Mouse (Mus musculus) lung, embryonic 16.5 days (tissue): ENCODE data around the gene Psmg3. TPM values are rescaled to one million over a fixed set of nuclear protein-coding genes. Genes with fewer than 3 reads are reported as not detected.
A peak's percentile ranks its signal among the peaks of the same experiment; 100 is the strongest.

Source experiments
- ATAC-seq: fragments of 200-750 bp; cut with Nextera tagmentation; 2 replicates; pipeline ENCODE4 v1.8.0; 2017; ENCODE audit warnings: low read depth, mild to moderate bottlenecking, moderate library complexity
- H3K27ac ChIP-seq: fragments of 300-500 bp; sonication (generic); 2 replicates; pipeline ENCODE4 v1.5.1; 2014; ENCODE audit warnings: mild to moderate bottlenecking, control low read depth, low read length
- H3K27me3 ChIP-seq: fragments of 300-500 bp; sonication (generic); 2 replicates; pipeline ENCODE4 v1.6.1; 2014; ENCODE audit warnings: low read depth, low read length, mixed read lengths; ENCODE audit not compliant: control insufficient read depth, insufficient read depth
- H3K36me3 ChIP-seq: fragments of 300-500 bp; sonication (generic); 2 replicates; pipeline ENCODE4 v1.6.1; 2014; ENCODE audit warnings: low read length; ENCODE audit not compliant: control insufficient read depth, insufficient read depth
- H3K4me1 ChIP-seq: fragments of 300-500 bp; sonication (generic); replicated peaks from 2 replicates; pipeline ENCODE4 v1.6.1; 2014; ENCODE audit warnings: low read length, mixed read lengths; ENCODE audit not compliant: control insufficient read depth, insufficient read depth
- H3K4me2 ChIP-seq: fragments of 300-500 bp; sonication (generic); 2 replicates; pipeline ENCODE4 v1.6.1; 2014; ENCODE audit warnings: low read depth, low read length, control low read depth
- H3K4me3 ChIP-seq: fragments of 300-500 bp; sonication (generic); 2 replicates; pipeline ENCODE4 v1.5.1; 2014; ENCODE audit warnings: mild to moderate bottlenecking, low read length, control low read depth
- H3K9ac ChIP-seq: fragments of 300-500 bp; sonication (generic); 2 replicates; pipeline ENCODE4 v1.6.1; 2014; ENCODE audit warnings: low read length, control low read depth
- H3K9me3 ChIP-seq: fragments of 300-500 bp; sonication (generic); 2 replicates; pipeline ENCODE4 v1.6.1; 2016; ENCODE audit warnings: low read length; ENCODE audit not compliant: control insufficient read depth
- WGBS: fragments of 180-500 bp; shearing (Covaris S2); extraction: QIAGEN DNeasy Blood & Tissue Kit; methylation state at CpG from one replicate; pipeline ENCODE4 v1.1.7; 2014; 5-methylcytosine and 5-hydroxymethylcytosine counted together
- polyA plus RNA-seq: library from polyadenylated mRNA; unstranded; fragments of >200 nt; fragmentation: Nextera tagmentation; extraction: Ambion mirVana; gene quantifications from 2 replicates; pipeline ENCODE4 v1.2.1, GENCODE M21; 2015

Psmg3 gene
- polyA plus RNA-seq, 1 experiment from 2014 or later = 69.5 TPM

DNA sequence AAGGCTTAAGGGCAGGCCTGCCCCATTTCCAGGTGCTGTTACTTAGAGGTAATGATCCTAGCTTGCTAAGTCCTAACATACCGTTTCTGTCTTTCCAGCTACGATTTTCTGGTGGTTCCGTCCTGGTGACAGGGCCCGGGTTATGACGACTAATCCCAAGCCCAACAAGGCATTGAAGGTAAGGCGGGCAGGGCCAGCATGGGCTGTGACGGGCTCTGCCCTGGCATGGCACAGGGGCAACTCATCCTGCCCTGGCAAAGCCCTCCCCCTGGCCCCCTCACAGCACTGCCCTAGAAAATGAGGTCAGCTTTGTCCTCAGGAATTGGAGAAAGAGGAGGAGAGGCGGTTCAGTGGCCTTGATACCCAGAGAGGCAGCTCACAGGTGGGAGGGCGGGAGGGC lies 27.6 kb downstream of the Psmg3 start:
- no peak overlapping the region for H3K4me2 ChIP-seq

DNA sequence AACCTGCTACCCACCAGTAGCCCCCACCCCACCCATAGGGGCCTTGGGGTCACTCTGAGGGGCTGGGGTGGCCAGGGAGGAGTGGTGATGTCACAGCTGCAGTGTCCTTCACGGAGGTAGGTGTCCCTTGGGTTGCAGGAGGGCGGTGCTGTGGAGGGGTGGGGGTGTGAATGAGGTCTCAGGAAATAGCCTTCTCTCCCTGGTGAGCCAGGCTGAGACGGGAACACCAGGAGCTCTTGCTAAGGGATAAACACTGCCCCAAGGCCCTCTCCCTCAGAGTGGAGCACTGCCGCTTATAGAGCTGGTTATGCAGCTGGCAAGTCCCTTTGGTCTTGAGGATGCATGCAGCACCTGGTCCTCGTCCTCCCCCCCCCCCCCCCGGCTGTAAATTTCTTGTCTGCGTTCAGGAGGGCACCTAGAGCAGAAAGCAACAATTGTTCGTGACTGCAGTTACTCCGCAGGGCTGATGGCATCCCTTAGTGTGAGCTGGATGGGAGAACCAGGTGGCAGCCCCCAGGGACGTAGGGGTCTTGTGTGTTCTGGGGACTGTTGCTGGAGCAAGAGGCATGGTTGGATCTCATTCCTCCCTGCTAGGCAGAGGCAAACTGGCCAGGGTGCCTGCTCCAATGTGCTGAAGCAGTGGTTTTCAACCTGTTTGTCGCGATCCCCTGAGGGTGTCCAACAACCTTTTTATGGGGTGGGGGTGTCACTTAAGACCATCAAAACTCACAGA lies 28.4 kb downstream of the Psmg3 start:
- Histone ChIP-seq H3K36me3 (peaks cover 15% of the 10 kb centered on the region), H3K9me3 (no peaks in the 10 kb centered on the region), H3K9ac (peak overlapping the region; percentile 20; the same call in 1 of the 2 replicates), H3K4me3 (no peak overlapping the region), H3K27me3 (no peaks in the 10 kb centered on the region), H3K27ac (peak overlapping the region; percentile 56), H3K4me2 (peak overlapping the region; percentile 16; the same call in 1 of the 2 replicates), H3K4me1 (peaks cover 39% of the 10 kb centered on the region)
- ATAC-seq = peak; percentile 15
- WGBS = 29% methylated on average over 11 of the region's 12 CpGs

More for the DNA sequence above, 27.6 kb downstream of the Psmg3 start:
- no peak overlapping the region for H3K4me3 ChIP-seq
- H3K9ac ChIP-seq = no peak overlapping the region
- peaks cover 39% of the 10 kb centered on the region for H3K4me1 ChIP-seq
- H3K36me3 ChIP-seq = peaks cover 15% of the 10 kb centered on the region
- ATAC-seq = no peak
- H3K9me3 ChIP-seq = no peaks in the 10 kb centered on the region
- no peaks in the 10 kb centered on the region for H3K27me3 ChIP-seq
- no peak overlapping the region for H3K27ac ChIP-seq
- 83% methylated on average over 8 of the region's 9 CpGs for WGBS

DNA sequence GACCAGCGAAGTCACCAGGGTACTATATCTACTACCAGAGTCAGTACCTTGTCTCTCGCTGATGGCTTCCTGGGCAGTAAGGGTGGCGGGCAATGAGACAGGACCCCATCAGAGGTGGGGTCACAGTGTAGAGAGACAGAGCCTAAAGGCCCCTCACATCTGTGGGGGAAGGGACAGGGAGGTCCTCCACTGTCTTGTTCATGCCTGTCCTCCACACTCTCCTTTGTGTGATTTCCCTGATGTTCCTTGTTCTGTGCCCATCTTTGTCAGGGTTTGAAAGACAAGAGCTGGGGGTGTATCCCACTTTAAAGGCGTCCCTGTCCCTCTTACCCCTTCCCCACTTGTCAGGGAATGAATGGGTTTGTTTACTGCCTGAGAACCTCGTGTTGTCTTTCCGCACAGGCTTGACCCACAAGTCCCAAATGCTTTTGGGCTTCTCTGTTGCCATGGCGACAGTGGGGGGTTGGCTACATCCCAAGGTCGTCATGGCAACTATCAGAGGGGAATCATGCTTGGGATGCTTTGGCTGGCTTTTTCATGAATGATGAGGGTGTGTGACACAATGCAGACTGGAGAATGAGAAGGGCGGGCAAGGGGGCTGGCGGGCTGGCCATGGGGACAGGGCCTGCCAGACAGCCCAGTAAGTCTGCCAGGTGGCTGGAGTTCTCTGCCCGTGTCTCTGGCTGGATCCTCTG lies 29.1 kb downstream of the Psmg3 start:
- H3K27ac ChIP-seq = peak overlapping the region; percentile 87
- peak; percentile 79 for ATAC-seq
- peak overlapping the region; percentile 42 for H3K9ac ChIP-seq
- H3K9me3 ChIP-seq = no peaks in the 10 kb centered on the region
- H3K4me2 ChIP-seq = peak overlapping the region; percentile 52
- H3K4me3 ChIP-seq = peak overlapping the region; percentile 17; the same call in 1 of the 2 replicates
- H3K36me3 ChIP-seq = peaks cover 15% of the 10 kb centered on the region
- 17% methylated on average over 11 of the region's 11 CpGs for WGBS
- H3K27me3 ChIP-seq = no peaks in the 10 kb centered on the region
- H3K4me1 ChIP-seq = peaks cover 45% of the 10 kb centered on the region

DNA sequence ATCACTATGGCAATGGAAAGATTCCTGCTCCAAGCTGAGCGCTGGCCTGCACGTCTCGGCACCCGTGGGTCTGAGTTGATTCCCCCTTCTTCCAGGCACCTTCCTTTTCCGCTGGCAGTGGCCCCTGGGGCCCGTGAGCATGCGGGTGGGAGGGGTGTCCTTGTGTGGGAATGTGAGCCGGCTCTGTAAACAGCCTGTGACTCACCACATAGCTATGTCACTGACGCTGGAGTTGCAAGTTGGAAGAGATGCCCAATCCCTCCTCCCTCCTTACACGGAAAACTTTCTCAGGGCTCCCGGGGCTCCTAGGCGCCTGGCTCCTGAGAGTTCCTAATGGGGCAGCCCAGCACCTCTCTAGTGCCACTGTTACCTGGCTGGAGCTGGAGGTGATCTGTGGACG lies 29.8 kb downstream of the Psmg3 start:
- Histone ChIP-seq H3K27me3 (no peaks in the 10 kb centered on the region), H3K4me2 (peak overlapping the region; percentile 52), H3K27ac (peak overlapping the region; percentile 87), H3K36me3 (peaks cover 12% of the 10 kb centered on the region), H3K4me3 (peak overlapping the region; percentile 17), H3K4me1 (peaks cover 51% of the 10 kb centered on the region), H3K9me3 (no peaks in the 10 kb centered on the region), H3K9ac (peak overlapping the region; percentile 63)
- WGBS = 3% methylated on average over 13 of the region's 13 CpGs
- peak; percentile 82 for ATAC-seq

DNA sequence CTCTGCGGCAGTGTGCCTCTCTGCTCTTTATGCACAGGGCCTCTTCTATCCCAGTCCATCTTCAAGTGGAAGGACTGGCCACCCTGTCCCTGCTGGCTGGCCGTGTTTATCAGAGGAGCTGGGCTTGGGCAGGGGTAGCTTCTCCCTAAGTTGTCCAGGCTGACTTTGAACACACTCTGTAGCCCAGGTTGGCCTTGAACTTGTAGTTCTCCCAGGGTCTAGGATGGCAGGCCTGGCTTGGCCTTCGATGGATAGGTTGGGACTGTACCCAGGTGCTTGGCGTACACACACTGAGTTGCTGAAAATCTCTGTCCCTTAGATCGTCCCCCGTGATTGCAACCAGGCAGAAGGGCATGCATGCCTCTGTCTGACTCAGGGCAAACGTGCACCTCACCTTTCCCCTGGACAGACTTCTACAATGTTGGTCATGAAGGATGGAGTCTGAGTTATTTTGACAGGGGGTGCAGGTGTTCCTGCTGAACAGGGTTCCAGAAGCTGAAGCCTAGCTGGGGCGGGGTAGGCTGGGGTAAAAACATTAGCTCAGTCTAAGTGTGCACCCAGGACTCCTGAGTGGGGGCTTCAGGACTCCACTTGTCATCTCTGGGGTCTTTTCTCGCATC lies 30.6 kb downstream of the Psmg3 start:
- WGBS = 64% methylated on average over 9 of the region's 9 CpGs
- peak overlapping the region; percentile 63 for H3K9ac ChIP-seq

DNA sequence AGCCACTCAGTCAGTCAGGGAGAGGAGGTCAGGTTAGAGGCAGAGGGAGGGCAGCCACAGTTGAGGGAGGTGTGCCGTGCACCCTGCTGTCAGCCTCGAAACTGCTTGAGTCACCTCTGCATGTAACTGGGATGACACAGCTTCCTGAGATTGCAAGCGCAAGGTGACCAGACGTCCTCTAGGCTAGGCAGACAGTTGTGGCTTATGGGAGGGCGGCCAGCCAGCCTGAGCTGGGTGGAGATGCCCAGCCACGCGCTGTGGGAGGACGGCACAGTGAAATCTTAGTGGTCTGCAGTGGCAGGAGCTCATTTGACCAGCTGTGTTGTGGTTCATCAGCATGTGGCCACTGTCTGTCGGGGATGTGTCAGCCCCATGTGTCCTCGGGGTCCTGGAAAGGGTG lies 31.7 kb downstream of the Psmg3 start:
- H3K4me3 ChIP-seq = no peak overlapping the region
- no peak overlapping the region for H3K9ac ChIP-seq
- no peak for ATAC-seq
- 56% methylated on average over 10 of the region's 10 CpGs for WGBS
- H3K4me2 ChIP-seq = no peak overlapping the region
- no peaks in the 10 kb centered on the region for H3K27me3 ChIP-seq
- H3K27ac ChIP-seq = no peak overlapping the region
- peaks cover under 1% of the 10 kb centered on the region; the same call in 1 of the 2 replicates for H3K36me3 ChIP-seq
- H3K4me1 ChIP-seq = peaks cover 52% of the 10 kb centered on the region
- no peaks in the 10 kb centered on the region for H3K9me3 ChIP-seq

More for the DNA sequence above, 30.6 kb downstream of the Psmg3 start:
- Histone ChIP-seq H3K27ac (peak overlapping the region; percentile 83; the same call in 1 of the 2 replicates), H3K4me3 (no peak overlapping the region), H3K27me3 (no peaks in the 10 kb centered on the region), H3K36me3 (peaks cover 12% of the 10 kb centered on the region), H3K4me2 (no peak overlapping the region), H3K9me3 (no peaks in the 10 kb centered on the region), H3K4me1 (peaks cover 52% of the 10 kb centered on the region)
- ATAC-seq = no peak

DNA sequence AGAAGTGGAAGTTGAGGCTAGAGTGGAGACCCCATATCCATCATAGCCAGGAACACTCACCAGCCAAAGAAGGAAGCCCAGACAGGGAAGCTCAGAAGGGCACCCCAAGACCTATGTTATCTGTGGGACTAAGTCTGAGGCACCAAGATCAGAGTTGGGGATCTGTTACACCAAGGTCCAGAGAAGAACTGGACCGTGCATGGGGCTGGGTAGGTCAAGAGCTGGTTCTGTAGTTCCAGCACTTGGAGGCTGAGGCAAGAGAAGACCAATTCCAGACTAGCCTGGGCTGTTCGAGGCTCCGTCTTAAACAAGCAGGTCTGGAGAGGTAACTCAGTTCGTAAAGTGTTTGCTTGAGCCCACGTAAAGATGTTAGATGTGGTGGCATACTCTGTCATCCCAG lies 32.5 kb downstream of the Psmg3 start:
- peak overlapping the region; percentile 24; the same call in 1 of the 2 replicates for H3K4me3 ChIP-seq
- 0 out of 2 replicates have a peak overlapping the region, but pooled peaks have one; percentile 32 for H3K9ac ChIP-seq
- H3K9me3 ChIP-seq = no peaks in the 10 kb centered on the region
- ATAC-seq = no peak
- peak overlapping the region; percentile 97; the same call in 1 of the 2 replicates for H3K4me2 ChIP-seq
- H3K36me3 ChIP-seq = no peaks in the 10 kb centered on the region
- peak overlapping the region; percentile 75; the same call in 1 of the 2 replicates for H3K27ac ChIP-seq
- WGBS = 62% methylated on average over 5 of the region's 5 CpGs
- H3K4me1 ChIP-seq = peaks cover 52% of the 10 kb centered on the region
- no peaks in the 10 kb centered on the region for H3K27me3 ChIP-seq

DNA sequence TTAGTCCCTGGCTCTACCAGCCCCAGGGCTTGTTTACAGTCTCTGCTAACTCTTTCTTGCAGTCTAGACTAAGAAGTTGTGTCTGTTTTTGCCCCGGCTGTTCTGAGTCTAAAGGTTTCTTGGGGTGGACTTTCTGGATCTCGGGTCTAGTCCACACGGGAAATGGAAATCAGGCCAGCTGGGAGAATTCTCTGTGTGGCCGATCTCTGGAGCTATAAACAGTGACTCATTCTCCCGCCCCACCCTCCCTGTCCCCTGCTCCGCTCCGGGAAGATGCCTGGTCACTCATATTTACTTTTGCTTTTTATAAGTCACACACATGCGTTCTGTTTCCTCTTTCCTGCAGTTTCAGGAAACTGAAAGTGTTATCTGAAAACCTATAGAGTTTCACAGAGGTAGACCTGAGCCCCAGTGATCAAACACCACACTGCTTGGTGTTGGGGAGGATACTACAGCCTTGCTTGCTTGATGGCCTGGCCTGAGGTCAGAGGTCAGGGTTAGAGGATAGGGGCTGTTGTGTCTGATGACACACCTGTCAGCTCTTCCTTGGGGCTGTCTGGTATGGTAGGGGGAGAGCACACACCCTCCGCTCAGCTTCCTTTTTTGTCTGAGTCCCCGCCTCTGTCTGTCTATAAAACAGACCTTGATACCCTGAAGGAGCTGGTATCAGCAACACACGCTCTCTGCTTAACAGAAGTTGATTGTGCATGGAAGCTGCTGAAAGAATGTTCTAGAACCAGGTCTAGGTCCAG lies 33.2 kb downstream of the Psmg3 start:
- WGBS = 27% methylated on average over 11 of the region's 11 CpGs
- peaks cover 50% of the 10 kb centered on the region for H3K4me1 ChIP-seq
- H3K4me3 ChIP-seq = peak overlapping the region; percentile 24
- H3K9me3 ChIP-seq = no peaks in the 10 kb centered on the region
- H3K27ac ChIP-seq = peak overlapping the region; percentile 82
- H3K9ac ChIP-seq = peak overlapping the region; percentile 49
- H3K4me2 ChIP-seq = peak overlapping the region; percentile 97
- ATAC-seq = no peak
- H3K36me3 ChIP-seq = no peaks in the 10 kb centered on the region
- H3K27me3 ChIP-seq = no peaks in the 10 kb centered on the region
